Mouse (Mus musculus) monocyte, adult 2 months (primary cell): ENCODE measurements at regions not wholly inside any gene's neighbourhood (a gene's known extent, or its start where the extent isn't known, plus 50 kb on each side); places are given as distances from the start of the nearest gene placed in this dataset.
"Not testable (repeated sequence)": the region's sequence is repeated elsewhere in the genome, so short reads cannot be mapped to it uniquely, and the experiment has no call there.

Source experiments
- DNase-seq, 2 experiments: peaks; one replicate each; pipeline ENCODE4 v3.0.0; 2022; ENCODE audit warnings: low spot score in 2 of 2, low read depth in 1 of 2

DNA sequence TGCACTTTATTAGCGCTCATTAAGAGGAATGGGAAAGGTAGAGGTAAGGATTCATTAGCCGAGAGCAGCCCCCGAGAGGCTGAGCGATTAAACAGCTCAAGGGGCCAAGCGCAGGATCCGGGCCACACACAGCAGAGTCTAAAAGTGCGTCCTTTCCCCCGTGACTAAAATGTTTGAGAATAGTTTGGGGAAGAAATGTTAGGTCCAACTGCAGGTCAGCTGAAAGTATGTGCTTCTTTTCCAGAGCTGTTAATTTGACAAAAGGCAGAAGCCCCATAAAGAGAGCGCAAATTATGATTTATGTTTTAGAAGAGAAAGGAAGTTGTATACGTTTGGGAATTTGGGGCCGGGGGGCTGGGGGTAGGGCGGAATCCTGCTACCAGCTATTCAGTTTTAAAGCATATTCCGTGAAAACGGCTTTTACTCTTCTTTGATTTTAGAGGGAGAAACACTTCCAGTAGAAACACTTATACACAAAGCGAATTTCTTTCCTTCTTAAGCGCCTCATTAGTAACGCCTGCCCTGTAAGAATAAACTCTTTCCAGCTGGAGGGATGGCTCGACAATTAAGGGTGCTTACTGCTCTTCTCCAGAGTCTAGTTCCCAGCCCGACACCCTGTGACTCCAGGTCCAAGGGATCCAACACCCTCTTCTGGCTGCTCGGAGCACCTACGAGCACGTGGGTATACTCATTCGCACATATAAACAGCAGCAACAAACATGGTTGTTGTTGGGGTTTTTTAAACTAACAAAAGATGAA, 210.8 kb upstream of the 1700056E22Rik start:
- DNase-seq = no peak

DNA sequence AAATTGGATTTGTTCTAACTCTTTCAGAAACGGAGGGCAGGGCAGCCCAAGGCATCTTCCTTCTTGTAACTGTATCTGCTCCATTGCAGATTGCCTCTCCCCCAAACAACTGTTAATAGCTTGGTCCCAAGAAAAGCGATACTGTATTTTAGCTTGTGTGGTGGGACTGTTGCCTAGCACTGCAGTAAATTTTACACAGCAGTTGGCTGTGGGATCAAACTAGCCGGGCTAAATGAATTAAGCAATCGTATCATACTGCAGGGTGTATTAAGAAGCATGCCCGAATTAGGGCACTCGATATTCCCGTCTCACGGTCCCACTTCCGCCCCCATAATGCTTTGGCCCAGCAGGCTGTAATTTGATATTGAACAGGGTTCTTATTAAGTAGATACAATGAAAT, 210.2 kb upstream of the 1700056E22Rik start:
- no peak for DNase-seq

GRCm38 (mm10) chr1:184241846-184242245, 207.7 kb upstream of the 1700056E22Rik start:
- no peak for DNase-seq

DNA sequence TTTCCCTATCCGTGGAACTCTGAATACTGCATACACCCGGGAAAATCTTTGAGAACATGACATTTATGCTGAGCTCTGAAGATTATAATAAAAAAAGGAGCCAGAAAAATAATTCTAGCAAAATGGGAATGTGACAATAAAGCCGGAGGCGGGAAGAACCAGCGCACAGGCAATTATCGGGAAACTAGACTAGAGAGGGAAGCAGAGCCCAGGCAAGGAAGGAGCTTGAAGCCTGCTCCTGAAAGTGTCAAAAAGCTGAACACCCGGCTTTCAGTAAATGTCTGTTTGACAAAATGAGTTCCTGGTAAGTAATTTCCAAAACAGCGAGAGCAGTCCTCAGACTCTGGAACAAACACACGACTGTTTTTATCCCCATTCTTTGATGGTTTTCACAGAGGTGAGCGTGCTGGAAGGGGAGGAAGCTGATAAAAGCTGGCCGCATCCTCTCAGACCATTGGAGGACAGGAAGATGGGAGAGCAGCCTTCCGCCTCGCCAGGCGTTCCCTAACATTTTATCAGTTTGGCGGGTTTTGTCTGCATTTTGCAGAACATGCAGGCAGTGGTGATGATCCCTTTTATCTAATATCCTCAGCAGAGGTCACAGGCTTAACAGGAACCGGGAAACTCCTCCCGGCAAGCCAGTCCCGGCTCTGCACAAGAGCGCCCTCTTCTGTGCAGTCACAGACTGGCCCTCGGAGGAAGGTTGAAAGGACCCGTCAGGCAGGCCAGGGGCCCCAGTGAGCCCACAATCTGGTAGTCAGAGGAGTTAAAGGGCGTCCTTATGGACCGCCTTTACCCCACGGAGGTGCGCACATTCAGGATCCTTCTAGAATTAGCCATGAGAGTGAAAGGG, 201.3 kb upstream of the 1700056E22Rik start:
- no peak for DNase-seq

DNA sequence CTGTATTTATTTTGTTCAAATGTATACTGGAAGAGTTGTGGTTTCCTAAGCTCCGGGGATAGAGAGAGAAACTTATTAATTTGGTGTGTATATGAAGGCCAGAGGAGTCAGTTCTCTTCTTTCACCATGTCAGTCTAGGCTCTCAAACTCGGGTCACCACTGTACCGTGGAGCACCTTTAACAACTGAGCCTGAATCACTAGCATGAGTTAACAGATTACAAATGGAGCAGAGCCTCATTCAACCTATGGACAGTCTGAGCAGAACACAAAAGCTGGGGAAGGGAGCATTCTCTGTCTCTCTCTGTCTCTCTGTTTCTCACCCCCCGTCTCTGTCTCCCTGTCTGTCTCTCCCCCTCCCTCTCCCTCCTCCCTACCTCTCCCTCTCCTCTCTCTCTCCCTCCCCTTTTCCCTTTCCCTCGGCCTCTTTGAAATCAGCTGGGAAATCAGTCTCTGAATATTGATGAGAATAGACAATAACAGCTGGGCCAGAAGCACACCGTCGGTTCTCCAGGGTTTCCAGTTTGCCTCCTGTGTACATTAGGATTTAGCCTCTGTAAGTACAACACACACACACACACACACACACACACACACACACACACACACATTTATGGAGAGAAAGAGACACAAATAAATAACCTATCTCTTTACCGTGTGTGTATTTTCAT, 200.4 kb upstream of the 1700056E22Rik start:
- DNase-seq = no peak

GRCm38 (mm10) chr1:184233741-184234255, 199.7 kb upstream of the 1700056E22Rik start:
- DNase-seq = no peak

GRCm38 (mm10) chr1:184222326-184222725, 188.2 kb upstream of the 1700056E22Rik start:
- no peak for DNase-seq

GRCm38 (mm10) chr1:184221792-184222191, 187.7 kb upstream of the 1700056E22Rik start:
- no peak for DNase-seq

DNA sequence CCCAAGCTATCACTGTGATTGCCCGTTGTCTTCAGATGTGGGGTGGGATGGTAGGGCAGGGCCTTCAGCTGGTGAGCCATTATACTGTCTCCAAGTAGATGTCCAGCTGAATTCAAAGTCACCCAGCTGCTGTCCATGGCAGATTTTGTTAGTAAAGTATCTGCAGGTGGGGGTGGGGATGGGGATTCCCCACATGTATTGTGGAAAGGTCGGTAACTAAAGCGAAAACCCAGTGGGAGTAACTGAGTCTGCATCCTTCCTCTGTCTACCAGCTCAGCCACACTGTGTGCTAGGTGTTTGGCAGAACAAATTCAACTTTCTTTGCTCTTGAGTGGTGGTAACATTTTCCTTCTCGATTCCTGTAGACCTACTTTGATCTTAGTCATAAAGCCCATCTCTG, 163.2 kb upstream of the 1700056E22Rik start:
- DNase-seq = no peak

DNA sequence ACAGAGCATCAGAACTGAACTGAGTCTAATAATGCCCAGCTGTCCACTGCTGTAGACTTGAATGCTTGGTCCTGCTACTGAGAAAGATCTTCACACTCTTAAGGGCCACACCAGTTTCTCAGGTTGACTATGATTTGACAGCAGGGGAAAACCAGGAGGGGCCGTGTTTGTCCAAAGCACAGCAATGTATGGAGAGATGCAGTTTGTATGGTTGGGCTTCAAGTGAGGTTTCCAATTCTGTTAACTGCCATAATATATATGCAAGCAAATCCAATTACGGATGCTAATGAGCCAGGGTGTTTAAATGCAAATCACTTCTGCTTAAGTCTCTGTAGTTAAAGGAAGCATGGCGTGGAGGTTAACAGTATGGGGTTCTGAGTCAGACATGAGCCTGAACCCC, 157.2 kb upstream of the 1700056E22Rik start:
- DNase-seq = no peak

- no peak for DNase-seq
These were observed 153.5 kb upstream of the 1700056E22Rik start for GRCm38 (mm10) chr1:184187582-184187981.

DNA sequence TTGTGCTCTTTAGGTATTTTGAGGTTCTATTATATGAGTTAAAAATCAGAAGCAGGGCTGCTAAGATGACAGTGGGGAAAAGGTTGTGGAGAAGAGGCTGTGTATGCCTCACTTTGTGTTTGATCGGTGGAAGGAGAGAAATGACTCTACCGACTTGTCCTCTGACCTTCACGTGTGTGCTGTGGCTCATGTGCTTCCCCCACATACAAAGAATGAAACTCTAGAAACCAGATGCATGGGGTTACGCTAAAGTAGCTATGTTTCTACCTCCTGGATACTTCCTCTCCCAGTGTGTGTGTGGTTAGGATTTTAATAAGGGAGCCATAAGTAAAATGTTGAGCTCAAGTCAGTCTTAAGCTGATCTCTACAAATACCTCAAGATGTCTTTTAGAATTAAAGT, 148.1 kb upstream of the 1700056E22Rik start:
- DNase-seq = no peak

DNA sequence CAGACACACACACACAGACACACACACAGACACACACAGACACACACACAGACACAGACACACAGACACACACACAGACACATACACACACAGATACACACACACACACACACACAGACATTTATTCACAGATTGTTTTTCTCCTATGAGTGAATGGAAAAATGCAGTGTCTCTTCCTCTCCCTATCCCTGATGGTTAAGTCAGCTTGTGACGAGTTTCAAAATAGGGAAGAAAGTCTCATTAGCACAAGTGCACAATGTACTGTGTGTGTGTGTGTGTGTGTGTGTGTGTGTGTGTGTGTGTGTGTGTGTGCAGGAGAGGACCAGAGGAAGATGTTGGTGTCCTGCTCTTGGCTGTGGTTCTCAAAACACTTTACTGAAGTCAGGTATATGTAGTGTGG, 140.3 kb upstream of the 1700056E22Rik start:
- not testable (repeated sequence) for DNase-seq

DNA sequence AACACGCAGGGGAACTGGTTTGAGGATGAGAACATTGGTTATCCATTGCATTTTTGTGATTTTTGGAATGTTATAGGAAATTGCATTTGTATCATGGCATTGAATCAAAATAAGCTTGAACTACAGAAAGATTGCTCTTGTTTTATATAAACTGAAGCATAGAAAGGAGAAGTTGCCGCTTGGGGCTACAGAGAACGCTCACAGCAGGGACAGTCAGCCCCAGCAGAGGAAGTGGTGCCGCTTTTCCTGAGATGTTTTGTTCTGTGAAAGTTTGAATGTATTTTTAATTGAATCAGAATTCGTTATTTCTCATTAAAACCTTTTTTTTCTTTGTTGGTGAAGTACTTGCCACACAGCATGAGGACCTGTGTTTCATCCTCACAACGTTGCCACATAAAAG, 139.6 kb upstream of the 1700056E22Rik start:
- DNase-seq = no peak

- no peak for DNase-seq
These were observed 138.9 kb upstream of the 1700056E22Rik start for GRCm38 (mm10) chr1:184172986-184173385.

- no peak for DNase-seq
These were observed 137.5 kb upstream of the 1700056E22Rik start for GRCm38 (mm10) chr1:184171601-184172000.

DNA sequence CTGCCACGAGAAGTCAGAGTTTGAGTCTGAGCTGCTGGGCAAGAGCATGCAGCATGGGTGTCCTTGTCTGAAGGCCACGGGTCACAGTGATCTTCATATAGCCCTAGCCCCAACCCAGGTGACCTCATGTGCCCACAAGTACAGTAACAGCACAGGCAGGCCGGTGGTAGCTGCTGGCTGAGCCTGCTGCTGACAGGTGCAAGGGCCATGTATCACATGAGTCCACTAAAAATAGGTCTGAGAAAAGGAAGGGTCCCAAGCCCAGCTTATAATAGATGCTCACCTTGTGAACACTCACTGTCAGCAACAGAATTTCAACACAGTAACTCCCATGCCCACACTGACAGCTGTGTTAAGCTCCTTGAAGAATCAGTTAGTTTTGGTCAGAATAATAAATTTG, 136.8 kb upstream of the 1700056E22Rik start:
- no peak for DNase-seq

- no peak for DNase-seq
These were observed 135.9 kb upstream of the 1700056E22Rik start for GRCm38 (mm10) chr1:184169967-184170366.

DNA sequence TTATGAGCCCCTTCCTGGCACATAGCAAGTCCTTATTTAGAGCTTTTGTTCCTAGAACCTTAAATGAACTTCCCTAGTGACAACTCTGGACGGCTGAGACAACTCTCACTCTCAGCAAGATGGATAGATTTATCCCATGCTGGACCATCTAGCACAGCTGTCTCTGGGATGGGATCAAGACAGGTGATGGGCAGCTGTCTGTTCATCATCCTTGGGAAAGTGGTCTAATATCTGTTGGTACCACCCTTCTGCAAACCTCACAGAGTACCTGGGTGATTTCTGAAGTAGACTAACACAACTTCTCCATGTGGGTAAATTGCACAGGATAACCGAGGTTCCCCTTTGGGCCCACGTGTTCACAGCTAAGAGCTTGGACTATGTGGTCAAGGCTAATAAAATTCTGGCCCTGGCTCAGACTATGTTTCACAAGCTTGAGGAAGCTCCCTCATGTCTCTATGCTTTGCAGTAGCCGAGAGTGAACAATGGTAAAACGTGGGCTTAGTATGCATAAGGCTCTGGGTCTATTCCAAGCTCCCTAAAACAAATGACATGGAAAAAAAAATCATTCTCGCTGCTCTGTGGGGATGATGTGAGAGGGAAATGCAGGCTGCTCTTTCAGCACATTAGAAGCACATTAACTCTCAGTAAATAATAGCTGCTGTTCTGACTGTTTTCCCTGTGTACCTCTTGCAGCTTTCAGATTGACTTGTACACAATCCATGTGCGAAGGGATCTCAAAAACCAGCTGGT, 135.1 kb upstream of the 1700056E22Rik start:
- no peak for DNase-seq

- no peak for DNase-seq
These were observed 132.8 kb upstream of the 1700056E22Rik start for GRCm38 (mm10) chr1:184166951-184167350.

- DNase-seq = not testable (repeated sequence)
These were observed 128.4 kb upstream of the 1700056E22Rik start for GRCm38 (mm10) chr1:184162526-184162925.
